ENCODE assay signal across 9 mouse cellular contexts in genomic region chr12:56681096-56681811, GRCm38 (mm10). TPM values are rescaled to one million over a fixed set of nuclear protein-coding genes. Genes with fewer than 3 reads are reported as not detected.
A peak's percentile ranks its signal among the peaks of the same experiment; 100 is the strongest.
DNase-seq lines count a peak whose midpoint lies in the region; ATAC-seq and TF ChIP-seq lines count a peak whose summit lies in the region.
"Had no signal": no experiment of that assay in that cellular context is flagged by ENCODE, and none has a peak within 500 bp of the region (broad histone marks: within the 10 kb centered on the region; RNA-seq: fewer than 3 reads in every experiment).

No protein-coding gene starts in this region.

- H3K9me3 ChIP-seq in forebrain, embryonic 14.5 days (replicated peaks; ENCODE audit: control insufficient read depth, low read length) = no peaks in the 10 kb centered on the region
- no peaks in the 10 kb centered on the region for H3K9me3 ChIP-seq in midbrain, embryonic 14.5 days (ENCODE audit: control insufficient read depth, low read length)

- no peaks in the 10 kb centered on the region for H3K36me3 ChIP-seq in forebrain, embryonic 14.5 days (ENCODE audit: control insufficient read depth, insufficient read depth, low read length)
- no peaks in the 10 kb centered on the region for H3K36me3 ChIP-seq in midbrain, embryonic 14.5 days (ENCODE audit: control insufficient read depth, insufficient read depth, low read length)

- DNase-seq in layer of hippocampus, adult 2 months (ENCODE audit: low spot score in 2 of 2) = no peak
- no peak for DNase-seq in layer of hippocampus, adult 9-10 months (ENCODE audit: low spot score)
- DNase-seq in forebrain, embryonic 14.5 days (ENCODE audit: low spot score) = no peak
- peak; percentile 25 to 74 for DNase-seq in kidney, postnatal 36 days
- peak; percentile 67 for DNase-seq in midbrain, embryonic 14.5 days
- DNase-seq in frontal cortex, postnatal 10 days (ENCODE audit: low spot score in 2 of 2) = no peak
- no peak for DNase-seq in ovary, postnatal 10 days (ENCODE audit: low spot score)

- WGBS in forebrain, embryonic 14.5 days = under 1% methylated on average over 38 of the region's 38 CpGs
- WGBS in midbrain, embryonic 14.5 days = under 1% methylated on average over 38 of the region's 38 CpGs

- ATAC-seq in forebrain, embryonic 14.5 days = peak; percentile 77
- ATAC-seq in midbrain, embryonic 14.5 days (ENCODE audit: low FRiP score, low TSS enrichment) = peak; percentile 51
- ATAC-seq in inflammation-experienced regulatory T-cells, adult 6 months = no peak

- peak overlapping the region; percentile 32; the same call in 1 of the 2 replicates for H3K9ac ChIP-seq in forebrain, embryonic 14.5 days (ENCODE audit: low read length)
- peak overlapping the region; percentile 38; the same call in 1 of the 2 replicates for H3K9ac ChIP-seq in midbrain, embryonic 14.5 days (replicated peaks; ENCODE audit: low read length)

- peak overlapping the region; percentile 52 for H3K4me2 ChIP-seq in forebrain, embryonic 14.5 days (ENCODE audit: low read length)
- peak overlapping the region; percentile 57 for H3K4me2 ChIP-seq in midbrain, embryonic 14.5 days (ENCODE audit: low read length)

- H3K27ac ChIP-seq in layer of hippocampus, adult 2 months = no peak overlapping the region
- H3K27ac ChIP-seq in forebrain, embryonic 14.5 days (ENCODE audit: low read depth, low read length) = no peak overlapping the region
- no peak overlapping the region for H3K27ac ChIP-seq in midbrain, embryonic 14.5 days (replicated peaks; ENCODE audit: low read depth, low read length)

- peak; percentile 60 for TF ChIP-seq CTCF in layer of hippocampus, adult 2 months (conservative IDR thresholded peaks at IDR 0.05)

- no peak overlapping the region for H3K4me3 ChIP-seq in layer of hippocampus, adult 2 months
- peak overlapping the region; percentile 21 for H3K4me3 ChIP-seq in forebrain, embryonic 14.5 days (ENCODE audit: low read depth, low read length)
- H3K4me3 ChIP-seq in midbrain, embryonic 14.5 days (replicated peaks; ENCODE audit: low read depth, low read length) = peak overlapping the region; percentile 31

- H3K4me1 ChIP-seq in forebrain, embryonic 14.5 days (ENCODE audit: control insufficient read depth, insufficient read depth, low read length) = peaks cover 4% of the 10 kb centered on the region; the same call in 1 of the 2 replicates
- peaks cover 5% of the 10 kb centered on the region for H3K4me1 ChIP-seq in midbrain, embryonic 14.5 days (ENCODE audit: control insufficient read depth, insufficient read depth, low read length)

- H3K27me3 ChIP-seq in forebrain, embryonic 14.5 days (replicated peaks; ENCODE audit: control insufficient read depth, insufficient read depth, low read length) = peaks cover 76% of the 10 kb centered on the region
- peaks cover 71% of the 10 kb centered on the region for H3K27me3 ChIP-seq in midbrain, embryonic 14.5 days (ENCODE audit: control insufficient read depth, insufficient read depth, low read length)

RNA-seq across cellular contexts. Expression of gene Pax9, which starts 10.3 kb away (rescaled TPM):
- not detected for total RNA-seq in layer of hippocampus, adult 2 months (2021)
- polyA plus RNA-seq in forebrain, embryonic 14.5 days (2014; fragmentation: Nextera tagmentation; extraction: Ambion mirVana) = not detected in 2 replicates
- not detected in 2 replicates for polyA plus RNA-seq in midbrain, embryonic 14.5 days (2014; fragmentation: Nextera tagmentation; extraction: Ambion mirVana)
- polyA plus RNA-seq in inflammation-experienced regulatory T-cells, adult 6 months (2017; shearing (Covaris generic)) = under 1 TPM in 1 of 3 experiments, not detected in 2; 0.25 TPM
- total RNA-seq: left cerebral cortex, postnatal 14 days had no signal

Comparison
In these comparisons a context has a peak if more than half of its experiments do, and no peak if none do; other contexts are left out.
1. DNase-seq: peak in kidney, postnatal 36 days (2 of 2) and midbrain, embryonic 14.5 days (single experiment); none in layer of hippocampus, adult 2 months (0 of 2), layer of hippocampus, adult 9-10 months (single experiment), forebrain, embryonic 14.5 days (single experiment), frontal cortex, postnatal 10 days (0 of 2) and ovary, postnatal 10 days (single experiment).